Mouse (Mus musculus) thymus, adult 2 months (tissue): ENCODE measurements around the gene Ppp1r10.

Source experiments
- CTCF ChIP-seq: fragments of 200-500 bp; IDR thresholded peaks from 2 replicates; pipeline ENCODE4 v1.5.1; 2012; ENCODE audit warnings: mild to moderate bottlenecking, control low read depth, low read length, moderate library complexity, borderline replicate concordance; ENCODE audit not compliant: control insufficient read depth, poor library complexity, insufficient read depth; ENCODE audit errors: extremely low read depth
- POLR2A ChIP-seq: fragments of 200-500 bp; IDR thresholded peaks from 2 replicates; pipeline ENCODE4 v1.6.1; 2012; ENCODE audit warnings: mild to moderate bottlenecking, low read length, control low read depth, moderate library complexity; ENCODE audit not compliant: control insufficient read depth, poor library complexity, insufficient read depth; ENCODE audit errors: extremely low read depth

DNA sequence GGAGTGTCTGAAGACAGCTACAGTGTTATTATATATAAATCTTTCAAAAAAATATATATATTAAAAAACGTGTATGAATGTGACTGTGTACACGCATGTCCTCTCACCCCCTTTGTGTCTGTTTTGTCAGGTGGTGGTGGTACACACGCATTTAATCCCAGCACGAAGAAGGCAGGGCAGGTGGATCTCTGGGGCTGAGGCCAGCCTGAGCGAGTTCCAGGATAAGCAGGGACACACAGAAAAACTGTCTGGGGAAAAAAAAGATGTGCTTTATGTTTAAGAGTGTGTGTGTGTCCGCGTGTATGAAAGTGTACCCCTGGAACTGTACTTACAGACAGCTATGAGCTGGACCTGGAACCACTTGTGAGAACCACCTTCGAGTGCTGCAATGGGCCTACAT lies 38.4 kb downstream of the Ppp1r10 start:
- TF ChIP-seq POLR2A, result no peak
- TF ChIP-seq CTCF, result no peak
